Mouse (Mus musculus) stomach, embryonic 15.5 days (tissue): Measurements from ENCODE around the gene Sstr2. TPM values are rescaled to one million over a fixed set of nuclear protein-coding genes. Genes with fewer than 3 reads are reported as not detected.
A peak's percentile ranks its signal among the peaks of the same experiment; 100 is the strongest.

ENCODE experiments used
- ATAC-seq: fragments of 200-750 bp; cut with Nextera tagmentation; 2 replicates; pipeline ENCODE4 v1.8.0; 2017; ENCODE audit warnings: low read depth, moderate number of reproducible peaks, moderate TSS enrichment; ENCODE audit not compliant: insufficient read depth, low FRiP score
- H3K27ac ChIP-seq: fragments of 300-500 bp; sonication (generic); 2 replicates; pipeline ENCODE4 v1.5.1; 2015; ENCODE audit warnings: mild to moderate bottlenecking, inconsistent platforms
- H3K27me3 ChIP-seq: fragments of 300-500 bp; sonication (generic); replicated peaks from 2 replicates; pipeline ENCODE4 v1.6.1; 2015; ENCODE audit warnings: inconsistent platforms
- H3K36me3 ChIP-seq: fragments of 300-500 bp; sonication (generic); 2 replicates; pipeline ENCODE4 v1.6.1; 2015; ENCODE audit warnings: inconsistent platforms
- H3K4me1 ChIP-seq: fragments of 300-500 bp; sonication (generic); 2 replicates; pipeline ENCODE4 v1.6.1; 2015; ENCODE audit warnings: inconsistent platforms
- H3K4me2 ChIP-seq: fragments of 300-500 bp; sonication (generic); 2 replicates; pipeline ENCODE4 v1.6.1; 2015; ENCODE audit warnings: mild to moderate bottlenecking, inconsistent platforms
- H3K4me3 ChIP-seq: fragments of 300-500 bp; sonication (generic); replicated peaks from 2 replicates; pipeline ENCODE4 v1.5.1; 2015; ENCODE audit warnings: inconsistent platforms
- H3K9ac ChIP-seq: fragments of 300-500 bp; sonication (generic); 2 replicates; pipeline ENCODE4 v1.6.1; 2015; ENCODE audit warnings: inconsistent platforms
- H3K9me3 ChIP-seq: fragments of 300-500 bp; sonication (generic); 2 replicates; pipeline ENCODE4 v1.6.1; 2016; ENCODE audit warnings: inconsistent platforms
- WGBS: fragments of 180-500 bp; shearing (Covaris S2); methylation state at CpG from one replicate; pipeline ENCODE4 v1.1.7; 2015; 5-methylcytosine and 5-hydroxymethylcytosine counted together
- polyA plus RNA-seq: library from polyadenylated mRNA; unstranded; fragments of >200 nt; fragmentation: Nextera tagmentation; extraction: Ambion mirVana; gene quantifications from 2 replicates; pipeline ENCODE4 v1.2.1, GENCODE M21; 2015

The Sstr2 gene
- 1.7 and 1.9 TPM in 2 replicates for polyA plus RNA-seq

GRCm38 (mm10) chr11:113618672-113619419 lies at the start of gene Sstr2:
Gene Sstr2 (plus strand): TSS chr11:113619342.
- Histone ChIP-seq H3K4me2 (peak within 1 kb of the TSS; percentile 82), H3K27ac (no peak within 1 kb of the TSS), H3K9me3 (no peaks in the 10 kb centered on the region), H3K9ac (peak within 1 kb of the TSS; percentile 19; the same call in 1 of the 2 replicates), H3K4me1 (peaks cover 24% of the 10 kb centered on the region; the same call in 1 of the 2 replicates), H3K36me3 (no peaks in the 10 kb centered on the region), H3K27me3 (peaks cover 34% of the 10 kb centered on the region), H3K4me3 (peak within 1 kb of the TSS; percentile 44)
- peak; percentile 43 for ATAC-seq
- under 1% methylated on average over 53 of the region's 54 CpGs for WGBS

GRCm38 (mm10) chr11:113571616-113572015 lies 47.5 kb upstream of the Sstr2 start:
- no peak for ATAC-seq
- H3K9ac ChIP-seq = no peak overlapping the region
- no peak overlapping the region for H3K4me3 ChIP-seq
- H3K27me3 ChIP-seq = no peaks in the 10 kb centered on the region
- no peak overlapping the region for H3K4me2 ChIP-seq
- no peaks in the 10 kb centered on the region for H3K36me3 ChIP-seq
- H3K27ac ChIP-seq = no peak overlapping the region
- no peaks in the 10 kb centered on the region for H3K4me1 ChIP-seq
- H3K9me3 ChIP-seq = no peaks in the 10 kb centered on the region

- Histone ChIP-seq H3K27ac (no peak overlapping the region), H3K9ac (no peak overlapping the region), H3K27me3 (no peaks in the 10 kb centered on the region), H3K4me3 (no peak overlapping the region), H3K4me2 (no peak overlapping the region), H3K36me3 (no peaks in the 10 kb centered on the region), H3K9me3 (no peaks in the 10 kb centered on the region), H3K4me1 (no peaks in the 10 kb centered on the region)
- no peak for ATAC-seq
- WGBS = 58% methylated on average over 6 of the region's 6 CpGs
Observed at GRCm38 (mm10) chr11:113572641-113573040, 46.5 kb upstream of the Sstr2 start.

- H3K27ac ChIP-seq = no peak overlapping the region
- H3K9ac ChIP-seq = no peak overlapping the region
- H3K4me2 ChIP-seq = no peak overlapping the region
- H3K4me1 ChIP-seq = no peaks in the 10 kb centered on the region
- WGBS = 87% methylated on average over 4 of the region's 4 CpGs
- H3K27me3 ChIP-seq = no peaks in the 10 kb centered on the region
- no peak overlapping the region for H3K4me3 ChIP-seq
- H3K9me3 ChIP-seq = no peaks in the 10 kb centered on the region
- H3K36me3 ChIP-seq = no peaks in the 10 kb centered on the region
- ATAC-seq = no peak
Observed at GRCm38 (mm10) chr11:113577221-113577620, 41.9 kb upstream of the Sstr2 start.

- Histone ChIP-seq H3K4me1 (peaks cover 6% of the 10 kb centered on the region), H3K27me3 (no peaks in the 10 kb centered on the region), H3K9me3 (no peaks in the 10 kb centered on the region), H3K27ac (no peak overlapping the region), H3K4me2 (no peak overlapping the region), H3K9ac (no peak overlapping the region), H3K36me3 (no peaks in the 10 kb centered on the region), H3K4me3 (no peak overlapping the region)
- 47% methylated on average over 11 of the region's 11 CpGs for WGBS
- no peak for ATAC-seq
Observed at GRCm38 (mm10) chr11:113583879-113584661, 35.1 kb upstream of the Sstr2 start.

- no peak overlapping the region for H3K27ac ChIP-seq
- no peaks in the 10 kb centered on the region for H3K27me3 ChIP-seq
- ATAC-seq = no peak
- H3K4me3 ChIP-seq = no peak overlapping the region
- WGBS = 65% methylated on average over 6 of the region's 6 CpGs
- no peaks in the 10 kb centered on the region for H3K36me3 ChIP-seq
- H3K4me1 ChIP-seq = peaks cover 6% of the 10 kb centered on the region
- H3K9me3 ChIP-seq = no peaks in the 10 kb centered on the region
- H3K4me2 ChIP-seq = no peak overlapping the region
- no peak overlapping the region for H3K9ac ChIP-seq
Observed at GRCm38 (mm10) chr11:113586423-113586822, 32.7 kb upstream of the Sstr2 start.

GRCm38 (mm10) chr11:113588936-113589335 lies 30.2 kb upstream of the Sstr2 start:
- Histone ChIP-seq H3K4me2 (no peak overlapping the region), H3K4me1 (peaks cover 2% of the 10 kb centered on the region; the same call in 1 of the 2 replicates), H3K9me3 (no peaks in the 10 kb centered on the region), H3K27ac (no peak overlapping the region), H3K4me3 (no peak overlapping the region), H3K9ac (no peak overlapping the region), H3K27me3 (no peaks in the 10 kb centered on the region), H3K36me3 (no peaks in the 10 kb centered on the region)
- 41% methylated on average over 3 of the region's 3 CpGs for WGBS
- ATAC-seq = no peak

- H3K36me3 ChIP-seq = no peaks in the 10 kb centered on the region
- ATAC-seq = no peak
- H3K27ac ChIP-seq = no peak overlapping the region
- H3K9ac ChIP-seq = no peak overlapping the region
- no peaks in the 10 kb centered on the region for H3K9me3 ChIP-seq
- H3K27me3 ChIP-seq = no peaks in the 10 kb centered on the region
- no peak overlapping the region for H3K4me3 ChIP-seq
- 84% methylated on average over 5 of the region's 5 CpGs for WGBS
- no peak overlapping the region for H3K4me2 ChIP-seq
- no peaks in the 10 kb centered on the region for H3K4me1 ChIP-seq
Observed at GRCm38 (mm10) chr11:113595144-113595543, 24.0 kb upstream of the Sstr2 start.

- ATAC-seq = no peak
- Histone ChIP-seq H3K27me3 (no peaks in the 10 kb centered on the region), H3K4me2 (no peak overlapping the region), H3K4me3 (no peak overlapping the region), H3K36me3 (no peaks in the 10 kb centered on the region), H3K27ac (no peak overlapping the region), H3K9ac (no peak overlapping the region), H3K9me3 (no peaks in the 10 kb centered on the region), H3K4me1 (no peaks in the 10 kb centered on the region)
- 88% methylated on average over 3 of the region's 3 CpGs for WGBS
Observed at GRCm38 (mm10) chr11:113597632-113598031, 21.5 kb upstream of the Sstr2 start.

GRCm38 (mm10) chr11:113600526-113601245 lies 18.5 kb upstream of the Sstr2 start:
- WGBS = 72% methylated on average over 18 of the region's 18 CpGs
- no peaks in the 10 kb centered on the region for H3K4me1 ChIP-seq
- H3K27ac ChIP-seq = no peak overlapping the region
- no peak for ATAC-seq
- no peak overlapping the region for H3K4me2 ChIP-seq
- no peak overlapping the region for H3K9ac ChIP-seq
- H3K9me3 ChIP-seq = 0 out of 2 replicates have a peak, but pooled peaks cover under 1% of the 10 kb centered on the region
- no peak overlapping the region for H3K4me3 ChIP-seq
- H3K36me3 ChIP-seq = no peaks in the 10 kb centered on the region
- H3K27me3 ChIP-seq = no peaks in the 10 kb centered on the region

- 0 out of 2 replicates have a peak, but pooled peaks cover 6% of the 10 kb centered on the region for H3K9me3 ChIP-seq
- peak; percentile 71; the same call in 1 of the 2 replicates for ATAC-seq
- H3K36me3 ChIP-seq = no peaks in the 10 kb centered on the region
Observed at GRCm38 (mm10) chr11:113601616-113602343, 17.4 kb upstream of the Sstr2 start.

More at GRCm38 (mm10) chr11:113601616-113602343, 17.4 kb upstream of the Sstr2 start:
- 51% methylated on average over 12 of the region's 12 CpGs for WGBS
- Histone ChIP-seq H3K27me3 (no peaks in the 10 kb centered on the region), H3K27ac (no peak overlapping the region), H3K9ac (no peak overlapping the region), H3K4me3 (no peak overlapping the region), H3K4me1 (no peaks in the 10 kb centered on the region), H3K4me2 (no peak overlapping the region)
